Mouse (Mus musculus) liver, postnatal 0 days (tissue): ENCODE results near the gene Susd4.

ENCODE experiments used
- CTCF ChIP-seq: sonication (generic); IDR thresholded peaks from 2 replicates; pipeline ENCODE4 v1.5.1; 2016; ENCODE audit warnings: antibody characterized with exemption, low read depth
- EP300 ChIP-seq: IDR thresholded peaks from 2 replicates; pipeline ENCODE4 v1.6.1; 2016; ENCODE audit warnings: antibody characterized with exemption, low read depth, mild to moderate bottlenecking

DNA sequence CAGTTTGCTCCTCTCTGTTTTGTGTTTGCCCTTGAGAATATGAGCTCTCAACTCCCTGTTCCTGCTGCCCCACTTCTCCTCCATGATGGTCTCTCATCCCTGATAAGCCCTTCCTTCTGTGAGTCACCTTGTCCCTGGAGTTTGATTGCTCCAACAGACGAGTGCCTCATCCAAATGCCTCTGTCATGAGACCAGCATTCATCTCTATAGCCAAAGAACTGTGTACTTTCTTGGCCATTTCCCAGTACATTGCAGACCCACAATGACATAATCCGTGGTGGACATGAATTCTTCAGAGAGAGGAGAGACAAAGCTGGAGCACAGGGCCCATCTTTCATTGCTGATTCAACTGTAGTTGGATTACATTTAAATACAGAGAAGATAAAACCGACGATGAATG is 115.1 kb downstream of the Susd4 start:
- TF ChIP-seq CTCF (no peak), EP300 (no peak)
